Mouse (Mus musculus) heart, adult 9 months (tissue): ENCODE data around the gene Pnpla5.

Source experiments
- DNase-seq, 2 experiments: peaks; one replicate each; pipeline ENCODE4 v3.0.0; 2022; ENCODE audit warnings: low spot score in 2 of 2

Pnpla5 gene

DNA sequence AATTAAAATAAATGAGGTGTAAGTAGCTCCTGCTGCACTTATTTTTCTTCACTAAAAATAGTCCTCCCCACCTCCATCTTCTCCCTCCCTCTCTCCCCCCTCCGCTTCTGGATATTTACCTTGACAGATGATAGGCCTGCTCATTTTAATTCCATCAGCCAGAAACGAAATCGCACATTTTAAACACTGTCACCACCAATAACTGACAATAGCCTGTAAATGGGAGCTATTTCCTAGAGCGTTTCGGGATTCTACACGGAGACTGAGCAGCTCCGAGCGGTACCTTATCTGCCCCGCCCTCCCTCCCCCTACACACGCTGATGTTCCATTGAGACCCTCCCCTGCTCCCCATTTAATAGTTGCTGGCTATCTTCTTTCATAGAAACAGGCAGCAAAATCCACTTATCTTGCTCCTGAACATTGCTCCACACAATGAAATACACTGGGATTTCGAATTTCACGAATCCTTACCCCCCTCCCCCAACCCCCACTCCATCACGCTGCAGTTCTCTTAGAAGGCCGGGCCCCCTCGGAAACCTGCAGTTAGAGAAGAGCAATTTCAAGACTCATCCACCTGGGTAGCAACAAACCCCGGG, 53.4 kb downstream of the Pnpla5 start:
- DNase-seq: no peak

DNA sequence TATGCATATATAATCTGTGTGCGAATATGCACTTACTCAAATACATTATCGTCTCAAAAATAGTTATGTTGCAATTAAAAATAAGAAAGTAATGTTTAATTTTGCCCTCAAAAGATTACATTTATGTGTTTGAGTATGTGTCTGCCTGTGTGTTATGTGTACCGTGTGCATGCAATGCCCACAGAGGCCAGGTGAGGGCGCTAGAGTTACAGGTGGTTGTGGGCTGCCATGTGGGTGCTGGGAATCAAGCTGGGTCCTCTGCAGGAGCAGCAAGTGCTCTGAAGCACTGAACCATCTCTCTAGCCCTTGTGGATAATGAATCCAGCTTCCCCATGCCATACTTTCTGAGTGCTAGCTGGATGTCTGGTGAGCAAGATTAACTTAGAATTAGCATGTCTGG, 57.3 kb downstream of the Pnpla5 start:
- no peak for DNase-seq

DNA sequence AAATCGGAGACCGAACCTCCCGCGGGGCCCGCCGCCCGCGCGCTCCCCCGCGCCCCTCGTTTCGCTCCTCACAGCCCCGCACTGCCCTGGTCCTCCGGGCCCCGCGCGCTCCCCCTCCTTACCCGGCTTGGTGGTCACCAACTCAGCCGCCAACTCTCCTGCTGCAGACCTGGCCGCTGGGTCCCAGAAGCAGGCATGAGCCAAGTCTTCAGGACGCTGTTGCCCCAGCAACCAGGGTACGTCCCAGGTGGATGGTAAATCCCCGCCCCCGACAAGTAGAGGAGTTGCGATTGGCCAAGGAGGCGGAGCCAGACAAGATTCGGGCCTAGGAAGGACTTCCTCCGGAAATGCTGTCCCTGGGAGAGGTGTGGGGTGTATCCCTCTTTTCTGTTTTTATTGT, 57.8 kb downstream of the Pnpla5 start, which contains the start of gene Efcab6:
Efcab6 (minus strand) TSS at position 240 of the 400 bp plus-strand sequence.
- DNase-seq: no peak
